Mouse (Mus musculus) heart, embryonic 13.5 days (tissue): ENCODE results near the gene Akr1e1. TPM values are rescaled to one million over a fixed set of nuclear protein-coding genes. Genes with fewer than 3 reads are reported as not detected.
A peak's percentile ranks its signal among the peaks of the same experiment; 100 is the strongest.
"Not testable (repeated sequence)": the region's sequence is repeated elsewhere in the genome, so short reads cannot be mapped to it uniquely, and the experiment has no call there.

Experiments
- ATAC-seq: fragments of 200-750 bp; cut with Nextera tagmentation; 2 replicates; pipeline ENCODE4 v1.8.0; 2017; ENCODE audit warnings: moderate TSS enrichment; ENCODE audit not compliant: insufficient number of reproducible peaks, low FRiP score, low TSS enrichment; ENCODE audit errors: extremely low read depth
- H3K27ac ChIP-seq: fragments of 300-500 bp; sonication (generic); replicated peaks from 2 replicates; pipeline ENCODE4 v1.5.1; 2015; ENCODE audit warnings: moderate library complexity, mild to moderate bottlenecking, inconsistent platforms
- H3K27me3 ChIP-seq: fragments of 300-500 bp; sonication (generic); replicated peaks from 2 replicates; pipeline ENCODE4 v1.6.1; 2015; ENCODE audit warnings: mild to moderate bottlenecking, inconsistent platforms
- H3K36me3 ChIP-seq: fragments of 300-500 bp; sonication (generic); 2 replicates; pipeline ENCODE4 v1.6.1; 2015; ENCODE audit warnings: mild to moderate bottlenecking, inconsistent platforms
- H3K4me1 ChIP-seq: fragments of 300-500 bp; sonication (generic); 2 replicates; pipeline ENCODE4 v1.6.1; 2015; ENCODE audit warnings: inconsistent platforms
- H3K4me2 ChIP-seq: fragments of 300-500 bp; sonication (generic); 2 replicates; pipeline ENCODE4 v1.6.1; 2015; ENCODE audit warnings: inconsistent platforms, mild to moderate bottlenecking, moderate library complexity
- H3K4me3 ChIP-seq: fragments of 300-500 bp; sonication (generic); 2 replicates; pipeline ENCODE4 v1.5.1; 2015; ENCODE audit warnings: moderate library complexity, mild to moderate bottlenecking, inconsistent platforms
- H3K9ac ChIP-seq: fragments of 300-500 bp; sonication (generic); 2 replicates; pipeline ENCODE4 v1.6.1; 2015; ENCODE audit warnings: inconsistent platforms, mild to moderate bottlenecking, moderate library complexity
- H3K9me3 ChIP-seq: fragments of 300-500 bp; sonication (generic); 2 replicates; pipeline ENCODE4 v1.6.1; 2016; ENCODE audit warnings: inconsistent platforms
- WGBS: fragments of 180-500 bp; shearing (Covaris S2); methylation state at CpG from one replicate; pipeline ENCODE4 v1.1.7; 2015; ENCODE audit warnings: mixed read lengths; 5-methylcytosine and 5-hydroxymethylcytosine counted together
- polyA plus RNA-seq: library from polyadenylated mRNA; unstranded; fragments of >200 nt; fragmentation: Nextera tagmentation; extraction: Ambion mirVana; gene quantifications from 2 replicates; pipeline ENCODE4 v1.2.1, GENCODE M21; 2015

Akr1e1 gene
- 40.7 and 46.4 TPM in 2 replicates for polyA plus RNA-seq

GRCm38 (mm10) chr13:4608961-4609409 lies at the start of gene Akr1e1:
Gene Akr1e1 (minus strand): TSS chr13:4609174.
- peak within 1 kb of the TSS; percentile 89 for H3K9ac ChIP-seq
- H3K27ac ChIP-seq: peak within 1 kb of the TSS; percentile 74
- 0 out of 2 replicates have a peak, but pooled peaks cover 4% of the 10 kb centered on the region for H3K36me3 ChIP-seq
- peak; percentile 99 for ATAC-seq
- WGBS: 5% methylated on average over 10 of the region's 10 CpGs
- no peaks in the 10 kb centered on the region; the same call in 1 of the 2 replicates for H3K4me1 ChIP-seq
- H3K4me3 ChIP-seq: peak within 1 kb of the TSS; percentile 76
- H3K4me2 ChIP-seq: peak within 1 kb of the TSS; percentile 77
- H3K9me3 ChIP-seq: no peaks in the 10 kb centered on the region
- H3K27me3 ChIP-seq: no peaks in the 10 kb centered on the region

GRCm38 (mm10) chr13:4658346-4658745 lies 49.4 kb upstream of the Akr1e1 start:
- no peak overlapping the region for H3K4me3 ChIP-seq
- H3K27ac ChIP-seq: no peak overlapping the region
- no peak overlapping the region for H3K4me2 ChIP-seq
- no peak for ATAC-seq
- H3K9me3 ChIP-seq: peaks cover 4% of the 10 kb centered on the region; the same call in 1 of the 2 replicates
- H3K4me1 ChIP-seq: no peaks in the 10 kb centered on the region
- H3K27me3 ChIP-seq: no peaks in the 10 kb centered on the region
- H3K9ac ChIP-seq: no peak overlapping the region
- no peaks in the 10 kb centered on the region for H3K36me3 ChIP-seq
- 84% methylated on average over 5 of the region's 5 CpGs for WGBS

GRCm38 (mm10) chr13:4656277-4657146 lies 47.5 kb upstream of the Akr1e1 start:
- Histone ChIP-seq H3K27me3 (no peaks in the 10 kb centered on the region), H3K4me3 (no peak overlapping the region), H3K9me3 (peaks cover 4% of the 10 kb centered on the region; the same call in 1 of the 2 replicates), H3K9ac (no peak overlapping the region), H3K36me3 (no peaks in the 10 kb centered on the region), H3K4me1 (no peaks in the 10 kb centered on the region), H3K27ac (no peak overlapping the region; the same call in 1 of the 2 replicates), H3K4me2 (no peak overlapping the region)
- WGBS: 73% methylated on average over 16 of the region's 16 CpGs
- no peak for ATAC-seq

GRCm38 (mm10) chr13:4650190-4650589 lies 41.2 kb upstream of the Akr1e1 start:
- H3K27ac ChIP-seq: no peak overlapping the region
- ATAC-seq: no peak

GRCm38 (mm10) chr13:4645248-4645647 lies 36.3 kb upstream of the Akr1e1 start:
- Histone ChIP-seq H3K36me3 (no peaks in the 10 kb centered on the region), H3K9ac (no peak overlapping the region), H3K9me3 (no peaks in the 10 kb centered on the region), H3K4me1 (no peaks in the 10 kb centered on the region), H3K4me3 (no peak overlapping the region), H3K27ac (no peak overlapping the region), H3K4me2 (no peak overlapping the region), H3K27me3 (no peaks in the 10 kb centered on the region)
- WGBS: 89% methylated on average over 3 of the region's 3 CpGs
- no peak for ATAC-seq

More at GRCm38 (mm10) chr13:4650190-4650589, 41.2 kb upstream of the Akr1e1 start:
- Histone ChIP-seq H3K27me3 (no peaks in the 10 kb centered on the region), H3K4me3 (no peak overlapping the region), H3K4me1 (no peaks in the 10 kb centered on the region), H3K9ac (no peak overlapping the region), H3K9me3 (peaks cover 4% of the 10 kb centered on the region; the same call in 1 of the 2 replicates), H3K4me2 (no peak overlapping the region), H3K36me3 (no peaks in the 10 kb centered on the region)
- WGBS: 68% methylated on average over 3 of the region's 3 CpGs

- Histone ChIP-seq H3K9me3 (no peaks in the 10 kb centered on the region), H3K27me3 (no peaks in the 10 kb centered on the region), H3K27ac (no peak overlapping the region), H3K4me2 (no peak overlapping the region), H3K4me1 (no peaks in the 10 kb centered on the region; the same call in 1 of the 2 replicates), H3K36me3 (no peaks in the 10 kb centered on the region), H3K4me3 (no peak overlapping the region), H3K9ac (no peak overlapping the region)
- no peak for ATAC-seq
Measured at GRCm38 (mm10) chr13:4610902-4611301, 1.9 kb upstream of the Akr1e1 start.

GRCm38 (mm10) chr13:4608530-4608929 lies 444 bp downstream of the Akr1e1 start:
- no peak for ATAC-seq
- H3K27ac ChIP-seq: peak overlapping the region; percentile 74
- peak overlapping the region; percentile 77 for H3K4me2 ChIP-seq
- H3K4me3 ChIP-seq: peak overlapping the region; percentile 76
- no peaks in the 10 kb centered on the region for H3K27me3 ChIP-seq
- peak overlapping the region; percentile 89 for H3K9ac ChIP-seq
- no peaks in the 10 kb centered on the region for H3K9me3 ChIP-seq
- 22% methylated on average over 9 of the region's 9 CpGs for WGBS
- peaks cover 8% of the 10 kb centered on the region; the same call in 1 of the 2 replicates for H3K36me3 ChIP-seq
- no peaks in the 10 kb centered on the region; the same call in 1 of the 2 replicates for H3K4me1 ChIP-seq

- Histone ChIP-seq H3K4me2 (no peak overlapping the region), H3K36me3 (peaks cover 20% of the 10 kb centered on the region), H3K4me3 (no peak overlapping the region), H3K27ac (no peak overlapping the region), H3K9ac (no peak overlapping the region), H3K4me1 (no peaks in the 10 kb centered on the region; the same call in 1 of the 2 replicates), H3K9me3 (no peaks in the 10 kb centered on the region), H3K27me3 (no peaks in the 10 kb centered on the region)
- ATAC-seq: no peak
- WGBS: 73% methylated on average over 4 of the region's 4 CpGs
Measured at GRCm38 (mm10) chr13:4606821-4607220, 2.2 kb downstream of the Akr1e1 start.

- H3K9ac ChIP-seq, H3K27ac ChIP-seq, H3K4me1 ChIP-seq, ATAC-seq, H3K9me3 ChIP-seq, H3K27me3 ChIP-seq, H3K4me2 ChIP-seq, H3K4me3 ChIP-seq: not testable (repeated sequence)
- peaks cover 54% of the 10 kb centered on the region for H3K36me3 ChIP-seq
- WGBS: 38% methylated on average over 3 of the region's 3 CpGs
Measured at GRCm38 (mm10) chr13:4603431-4603830, 5.5 kb downstream of the Akr1e1 start.

GRCm38 (mm10) chr13:4576921-4577320 lies 32.1 kb downstream of the Akr1e1 start:
- no peak overlapping the region for H3K4me2 ChIP-seq
- H3K27me3 ChIP-seq: no peaks in the 10 kb centered on the region
- no peaks in the 10 kb centered on the region for H3K9me3 ChIP-seq
- H3K4me1 ChIP-seq: no peaks in the 10 kb centered on the region
- WGBS: 78% methylated on average over 1 of the region's 1 CpGs
- no peak for ATAC-seq
- H3K4me3 ChIP-seq: no peak overlapping the region
- H3K9ac ChIP-seq: no peak overlapping the region
- H3K36me3 ChIP-seq: no peaks in the 10 kb centered on the region
- no peak overlapping the region for H3K27ac ChIP-seq

GRCm38 (mm10) chr13:4573871-4574270 lies 35.1 kb downstream of the Akr1e1 start, which contains the start of gene Akr1c21:
Gene Akr1c21 (plus strand): TSS chr13:4574075.
- no peak within 1 kb of the TSS for H3K27ac ChIP-seq
- no peak within 1 kb of the TSS for H3K9ac ChIP-seq
- WGBS: 55% methylated on average over 1 of the region's 1 CpGs
- H3K27me3 ChIP-seq: no peaks in the 10 kb centered on the region
- no peak for ATAC-seq
- no peaks in the 10 kb centered on the region for H3K4me1 ChIP-seq
- no peaks in the 10 kb centered on the region for H3K9me3 ChIP-seq
- no peak within 1 kb of the TSS for H3K4me3 ChIP-seq
- no peaks in the 10 kb centered on the region for H3K36me3 ChIP-seq
- H3K4me2 ChIP-seq: no peak within 1 kb of the TSS
